Mouse (Mus musculus) forebrain, embryonic 14.5 days (tissue): Measurements from ENCODE around the gene Gm904. TPM values are rescaled to one million over a fixed set of nuclear protein-coding genes. Genes with fewer than 3 reads are reported as not detected.
"Not testable (repeated sequence)": the region's sequence is repeated elsewhere in the genome, so short reads cannot be mapped to it uniquely, and the experiment has no call there.

Source experiments
- ATAC-seq: fragments of 200-750 bp; cut with Nextera tagmentation; 2 replicates; pipeline ENCODE4 v1.8.0; 2017; ENCODE audit warnings: mild to moderate bottlenecking, moderate library complexity
- DNase-seq: peaks from one replicate; pipeline ENCODE4 v3.0.0-alpha.2; 2015; ENCODE audit warnings: low spot score
- H3K27ac ChIP-seq: fragments of 300-500 bp; sonication (generic); 2 replicates; pipeline ENCODE4 v1.5.1; 2014; ENCODE audit warnings: low read depth, mild to moderate bottlenecking, control low read depth, low read length, moderate library complexity
- H3K27me3 ChIP-seq: fragments of 300-500 bp; sonication (generic); replicated peaks from 2 replicates; pipeline ENCODE4 v1.6.1; 2014; ENCODE audit warnings: low read length, control low read depth, mixed read lengths; ENCODE audit not compliant: control insufficient read depth, insufficient read depth
- H3K36me3 ChIP-seq: fragments of 300-500 bp; sonication (generic); 2 replicates; pipeline ENCODE4 v1.6.1; 2014; ENCODE audit warnings: low read length, control low read depth; ENCODE audit not compliant: control insufficient read depth, insufficient read depth
- H3K4me1 ChIP-seq: fragments of 300-500 bp; sonication (generic); 2 replicates; pipeline ENCODE4 v1.6.1; 2014; ENCODE audit warnings: antibody characterized with exemption, low read length, control low read depth; ENCODE audit not compliant: control insufficient read depth, insufficient read depth
- H3K4me2 ChIP-seq: fragments of 300-500 bp; sonication (generic); 2 replicates; pipeline ENCODE4 v1.6.1; 2014; ENCODE audit warnings: mild to moderate bottlenecking, control low read depth, low read length
- H3K4me3 ChIP-seq: fragments of 300-500 bp; sonication (generic); 2 replicates; pipeline ENCODE4 v1.5.1; 2014; ENCODE audit warnings: low read depth, low read length, control low read depth
- H3K9ac ChIP-seq: fragments of 300-500 bp; sonication (generic); 2 replicates; pipeline ENCODE4 v1.6.1; 2014; ENCODE audit warnings: mild to moderate bottlenecking, low read length, control low read depth, moderate library complexity
- H3K9me3 ChIP-seq: fragments of 300-500 bp; sonication (generic); replicated peaks from 2 replicates; pipeline ENCODE4 v1.6.1; 2016; ENCODE audit warnings: low read length, control low read depth, mixed read lengths; ENCODE audit not compliant: control insufficient read depth
- WGBS: fragments of 180-500 bp; shearing (Covaris S2); extraction: QIAGEN DNeasy Blood & Tissue Kit; methylation state at CpG from one replicate; pipeline ENCODE4 v1.1.7; 2014; 5-methylcytosine and 5-hydroxymethylcytosine counted together
- microRNA-seq: library from miRNA; unstranded; fragments of <30 nt; microRNA quantifications from one replicate; pipeline ENCODE4, GENCODE M21; 2016
- polyA plus RNA-seq: library from polyadenylated mRNA; unstranded; fragments of >200 nt; fragmentation: Nextera tagmentation; extraction: Ambion mirVana; gene quantifications from 2 replicates; pipeline ENCODE4 v1.2.1, GENCODE M21; 2014

The Gm904 gene
- polyA plus RNA-seq, result not detected in 2 replicates

DNA sequence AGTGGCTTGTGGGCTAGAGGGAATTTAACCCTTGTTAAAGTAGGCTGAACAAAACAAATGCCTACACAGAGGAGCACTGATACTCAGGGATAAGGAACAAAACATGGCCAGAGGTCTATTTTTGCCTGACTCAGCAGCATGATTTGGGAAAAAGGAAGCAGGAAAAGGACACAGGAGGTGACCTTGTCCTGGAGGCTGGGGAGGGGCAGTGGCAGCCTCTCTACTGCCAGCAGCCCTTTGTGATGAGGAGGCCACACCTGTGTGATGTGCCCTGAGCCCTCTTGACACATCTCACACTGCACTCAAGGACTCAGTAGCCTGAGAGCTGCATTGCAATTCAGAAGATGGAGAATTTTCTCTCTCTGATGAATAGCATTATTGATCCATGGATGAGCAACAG, at the start of gene Gm904:
Gene Gm904, plus strand, starts transcription at position 301 of the 400 bp plus-strand sequence.
- H3K36me3 ChIP-seq, H3K4me1 ChIP-seq, DNase-seq, H3K4me2 ChIP-seq, H3K9ac ChIP-seq, ATAC-seq, H3K27me3 ChIP-seq, H3K9me3 ChIP-seq, H3K4me3 ChIP-seq, H3K27ac ChIP-seq: not testable (repeated sequence)

GRCm38 (mm10) chr13:50648771-50649170, 5.7 kb downstream of the Gm904 start:
- not testable (repeated sequence) for H3K4me1 ChIP-seq, H3K27me3 ChIP-seq, H3K9ac ChIP-seq, H3K4me3 ChIP-seq, H3K4me2 ChIP-seq, ATAC-seq, H3K27ac ChIP-seq, H3K36me3 ChIP-seq, DNase-seq, H3K9me3 ChIP-seq
- 69% methylated on average over 2 of the region's 2 CpGs for WGBS

Small RNA genes within 50 kb of the gene (microRNA-seq; reads per million reads assigned to microRNA genes)
- gene Gm23952, result not detected
- not detected for gene Mir683-2

Other genes with a start within 250 kb of the Gm904 start
- gene Fbxw17, start 225.4 kb upstream of the Gm904 start, polyA plus RNA-seq, result 29.0 and 29.7 TPM in 2 replicates
- gene Gm47429, start 199.3 kb upstream of the Gm904 start, polyA plus RNA-seq, result not detected in 2 replicates
- not detected in 2 replicates for gene Nutm2, start 175.9 kb upstream of the Gm904 start, polyA plus RNA-seq
- gene Gm8765, start 55.1 kb downstream of the Gm904 start, polyA plus RNA-seq, result not detected in 2 replicates